Mouse (Mus musculus) urinary bladder, adult 2 months (tissue): Measurements from ENCODE around the gene Ginm1. TPM values are rescaled to one million over a fixed set of nuclear protein-coding genes. Genes with fewer than 3 reads are reported as not detected.
A peak's percentile ranks its signal among the peaks of the same experiment; 100 is the strongest.
"Not testable (repeated sequence)": the region's sequence is repeated elsewhere in the genome, so short reads cannot be mapped to it uniquely, and the experiment has no call there.

Experiments used
- DNase-seq: peaks from one replicate; pipeline ENCODE4 v3.0.0; 2022; ENCODE audit warnings: low spot score
- polyA plus RNA-seq: library from polyadenylated mRNA; depleted of rRNA; stranded (reverse); fragments of >200 nt; gene quantifications from 2 replicates; pipeline ENCODE4 v1.2.3, GENCODE M21; 2012

The Ginm1 gene
- polyA plus RNA-seq, 1 experiment, result 82.6 TPM

DNA sequence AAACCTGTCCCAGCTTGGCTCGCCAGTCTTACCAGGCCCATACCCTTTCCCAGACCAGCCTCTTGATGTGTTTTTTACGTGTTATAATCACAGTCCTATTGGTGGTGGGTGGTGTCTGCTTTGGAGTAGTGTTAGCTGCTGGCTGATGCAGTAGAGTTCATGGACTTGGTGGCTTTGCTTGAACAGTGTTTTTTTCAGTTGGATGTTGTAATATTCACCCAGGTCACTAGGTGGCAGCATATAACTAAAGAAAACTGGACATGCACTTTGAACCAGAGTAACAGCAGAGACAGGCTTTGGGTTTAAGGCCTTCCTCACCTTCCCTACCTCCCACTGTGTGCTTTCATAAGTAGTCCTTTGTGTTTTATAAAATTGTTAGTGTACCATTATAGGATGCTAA lies 17.3 kb upstream of the Ginm1 start:
- DNase-seq, result no peak

DNA sequence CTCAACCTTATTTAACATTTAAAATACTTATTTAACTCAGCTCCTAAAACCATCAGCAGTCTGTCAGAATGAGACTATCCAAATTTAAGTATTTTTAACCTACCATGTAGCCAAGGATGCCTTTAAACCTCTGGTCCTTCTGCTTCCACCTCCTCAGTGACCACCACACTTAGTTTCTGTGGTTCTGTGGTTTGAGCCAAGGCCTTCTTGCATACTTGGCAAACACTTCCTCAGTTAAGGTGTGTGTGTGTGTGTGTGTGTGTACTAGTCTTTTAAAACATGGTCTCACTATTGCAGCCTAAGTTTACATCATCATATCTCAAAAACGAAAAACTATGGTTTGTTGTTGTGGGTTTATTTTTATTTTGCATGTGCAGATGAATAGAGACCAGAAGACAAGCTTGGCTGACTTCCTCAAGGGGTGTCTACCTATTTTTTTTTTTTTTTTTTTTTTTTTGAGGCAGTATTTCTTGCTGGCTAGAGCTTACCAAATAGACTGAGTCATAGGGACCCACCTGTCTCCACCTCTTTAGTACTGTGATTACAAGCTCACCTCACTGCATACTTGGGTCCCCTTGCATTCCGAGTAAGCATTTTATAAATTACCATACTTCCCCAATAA lies 10.0 kb upstream of the Ginm1 start:
- no peak for DNase-seq

DNA sequence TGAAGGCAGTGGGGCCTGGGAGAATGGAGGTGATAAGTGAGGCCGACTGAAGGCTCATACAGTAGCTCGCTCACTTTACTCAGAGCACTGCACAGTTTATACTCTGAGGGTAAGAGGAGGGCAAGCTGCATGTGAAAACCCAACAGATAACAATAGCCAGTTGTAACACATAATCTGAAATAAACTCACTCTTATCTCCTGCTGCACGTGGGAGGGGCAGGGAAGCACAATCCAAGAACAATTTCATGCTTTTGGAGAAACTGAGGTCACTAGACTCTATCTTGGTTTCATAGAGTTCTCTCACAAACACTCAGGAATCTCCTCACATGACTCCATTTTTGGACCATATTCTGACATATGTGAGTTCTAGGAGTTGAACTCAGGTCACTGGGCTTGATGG lies 8.6 kb upstream of the Ginm1 start:
- no peak for DNase-seq

DNA sequence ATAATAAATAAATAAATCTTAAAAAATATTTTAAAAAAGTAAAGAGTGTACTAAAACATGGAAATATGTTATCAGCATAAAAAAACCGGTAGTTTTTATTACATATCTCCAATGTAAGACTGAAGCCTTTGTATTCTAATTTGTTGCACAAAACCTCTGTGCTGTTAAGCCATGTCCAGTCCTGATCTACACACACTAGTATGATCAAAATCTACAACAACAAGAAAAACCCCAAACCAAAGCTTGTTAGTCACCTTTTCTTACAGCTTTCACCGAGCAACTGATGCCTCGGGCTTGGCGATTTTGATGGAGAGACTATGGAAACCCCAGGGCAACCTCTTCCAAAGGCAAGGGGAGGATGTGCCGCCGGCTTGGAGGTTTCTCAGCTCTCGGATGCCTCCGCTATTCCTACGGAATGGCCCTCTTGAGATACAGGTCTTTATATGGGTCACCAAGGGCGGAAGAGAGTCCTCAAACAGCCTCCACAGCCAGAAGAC lies 322 bp downstream of the Ginm1 start:
- no peak for DNase-seq

DNA sequence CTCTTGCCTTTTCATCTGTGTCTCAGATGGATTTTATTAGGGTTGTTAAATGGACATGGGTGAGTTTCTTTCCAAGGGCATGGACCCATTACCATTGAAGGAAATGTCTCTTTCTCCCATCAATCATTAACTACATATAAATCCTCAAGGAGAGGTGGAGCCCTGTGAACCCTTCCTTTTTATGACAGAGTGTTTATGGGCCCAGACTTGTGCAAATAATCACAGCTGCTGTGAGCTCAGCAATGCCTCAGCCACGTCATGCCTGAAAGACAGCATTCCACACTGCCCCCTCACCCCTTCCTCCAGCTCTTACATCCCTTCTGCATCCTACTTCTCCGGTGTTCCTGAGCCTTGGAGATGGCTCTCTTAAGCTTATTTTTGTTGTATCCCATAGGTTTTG lies 5.3 kb downstream of the Ginm1 start:
- DNase-seq, result no peak

DNA sequence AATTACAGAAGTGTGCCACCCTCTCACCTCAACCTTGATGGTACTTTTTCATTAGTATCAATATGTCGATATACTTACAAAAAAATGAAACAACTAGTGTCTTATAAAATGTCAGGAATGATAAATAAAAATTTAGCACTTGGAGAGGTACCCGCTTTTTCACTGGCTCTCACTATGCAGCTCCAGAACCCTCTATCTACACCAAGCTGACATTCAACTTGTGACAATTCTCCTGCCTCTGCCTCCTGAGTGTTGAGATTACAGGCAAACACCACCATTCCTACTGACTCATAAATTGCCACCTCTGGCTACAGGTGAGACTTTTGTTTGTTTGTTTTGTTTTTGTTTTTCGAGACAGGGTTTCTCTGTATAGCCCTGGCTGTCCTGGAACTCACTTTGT lies 11.4 kb downstream of the Ginm1 start:
- DNase-seq, result no peak

DNA sequence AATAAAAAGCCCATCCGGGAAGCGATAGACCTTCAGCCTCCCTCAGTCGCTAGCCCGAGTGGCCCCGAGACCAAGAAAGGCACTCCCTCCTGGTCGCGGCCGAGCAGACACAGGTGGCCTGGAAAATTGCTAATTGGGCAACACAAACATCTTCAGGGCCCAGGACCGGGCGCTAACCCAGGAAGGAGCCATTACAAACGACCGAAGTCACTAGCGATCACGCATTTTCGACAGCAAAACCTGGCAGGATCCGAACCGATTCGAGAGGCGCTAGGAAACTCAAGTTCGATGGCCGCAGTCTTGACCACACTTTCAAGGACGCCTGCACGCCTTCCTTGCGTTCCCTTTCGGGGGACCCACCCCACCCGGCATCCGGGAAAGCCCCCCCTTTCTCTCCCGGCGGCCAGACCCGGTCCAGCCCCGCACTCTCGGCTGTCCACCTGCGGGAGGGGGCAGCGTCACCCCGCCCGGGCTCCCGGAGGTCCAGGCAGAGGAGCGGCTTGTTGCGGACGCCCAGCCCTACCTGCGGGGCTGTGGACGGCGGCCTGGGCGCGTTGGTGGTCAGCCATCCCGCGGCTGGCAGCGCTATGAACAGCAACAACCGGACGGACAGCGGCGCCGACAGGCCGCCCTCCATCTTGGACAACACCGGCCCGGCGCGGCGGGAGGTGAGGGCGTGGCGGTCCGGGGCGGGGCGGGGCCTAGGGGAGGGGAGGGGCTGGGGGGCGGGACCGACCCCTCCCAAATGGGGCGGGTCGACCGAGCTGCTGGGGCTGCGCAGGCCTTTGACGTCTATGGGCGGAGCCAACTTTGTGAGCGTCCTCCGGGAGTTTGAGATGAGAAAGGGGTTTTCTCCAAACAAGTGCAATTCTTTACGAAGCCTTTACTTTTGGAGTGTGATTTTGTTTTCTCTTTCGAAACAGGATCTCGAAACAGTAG lies 12.1 kb downstream of the Ginm1 start:
- DNase-seq, result peak; percentile 85

DNA sequence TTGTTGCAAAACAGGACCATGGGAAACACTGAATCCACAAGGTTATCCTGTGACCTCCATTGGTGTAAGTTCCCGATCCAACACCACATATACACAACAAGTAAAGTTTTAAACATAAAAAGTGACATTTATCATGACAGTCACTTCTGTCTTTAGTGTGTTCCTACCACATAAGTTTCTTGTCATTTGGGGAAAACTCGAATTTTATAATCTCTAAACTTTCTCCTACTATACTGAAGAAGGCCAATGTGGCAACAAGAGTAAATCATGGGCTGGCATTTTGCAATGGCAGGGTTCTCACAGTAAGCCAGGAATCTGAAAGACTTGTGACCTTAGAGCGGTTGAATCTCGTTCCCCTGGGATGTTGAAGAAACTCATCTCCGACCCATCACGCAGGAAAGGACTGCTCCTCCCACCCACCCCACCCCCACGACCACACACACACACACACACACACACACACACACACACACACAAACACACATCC lies 12.8 kb downstream of the Ginm1 start:
- no peak for DNase-seq

DNA sequence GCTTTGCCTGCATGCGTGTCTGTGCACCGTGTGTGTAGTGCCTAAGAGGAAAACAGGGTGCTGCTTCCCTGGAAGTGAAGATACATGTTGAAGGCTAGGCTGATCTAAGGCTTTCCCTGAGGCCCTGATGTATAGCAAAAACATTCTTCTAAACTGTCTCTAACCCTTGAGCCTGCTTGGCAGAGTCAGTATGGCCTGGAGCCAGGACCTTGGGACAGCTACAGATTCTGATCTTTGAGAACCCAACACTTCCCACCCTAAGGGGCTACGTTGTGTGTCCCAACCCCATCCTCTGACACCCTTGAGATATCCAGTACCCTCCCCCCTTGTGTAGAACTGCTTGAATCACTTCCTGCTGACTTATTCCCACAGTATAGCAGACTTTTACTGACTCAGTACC lies 14.3 kb downstream of the Ginm1 start:
- no peak for DNase-seq

DNA sequence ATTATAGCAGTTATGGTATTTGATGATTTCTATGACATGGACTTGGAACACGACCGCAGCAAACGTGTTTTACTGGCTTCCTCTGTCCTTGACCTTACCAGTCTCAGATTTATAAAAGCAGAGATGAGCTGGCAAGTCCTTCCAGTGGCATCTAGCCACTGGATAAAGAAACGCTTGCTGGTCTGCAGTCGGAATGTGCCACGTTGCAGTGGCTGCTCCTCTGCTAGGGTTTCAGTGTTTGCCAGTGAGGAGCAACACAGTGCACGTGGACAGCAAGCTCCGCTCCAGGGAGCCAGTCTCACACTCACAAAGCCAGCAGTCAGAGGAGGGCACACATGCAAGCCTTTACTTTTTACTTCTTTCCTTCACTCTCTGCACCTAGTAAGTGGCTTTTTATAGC lies 17.2 kb downstream of the Ginm1 start:
- no peak for DNase-seq

DNA sequence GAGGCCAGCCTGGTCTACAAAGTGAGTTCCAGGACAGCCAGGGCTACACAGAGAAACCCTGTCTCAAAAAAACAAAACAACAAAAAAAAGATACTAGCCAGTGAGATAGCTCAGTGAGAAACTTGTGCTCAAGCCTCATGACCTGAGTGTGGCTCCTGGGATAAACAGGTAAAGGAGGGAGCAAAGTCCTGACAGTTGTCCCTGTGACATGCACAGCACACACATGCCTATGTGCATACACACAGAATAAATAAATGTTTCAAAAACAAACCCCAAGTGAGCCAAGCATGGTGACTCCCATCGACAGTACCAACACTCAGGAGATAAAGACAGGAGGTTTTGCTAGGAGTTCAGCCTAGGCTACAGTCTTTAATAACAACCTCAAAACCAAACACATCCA lies 19.9 kb downstream of the Ginm1 start:
- no peak for DNase-seq

DNA sequence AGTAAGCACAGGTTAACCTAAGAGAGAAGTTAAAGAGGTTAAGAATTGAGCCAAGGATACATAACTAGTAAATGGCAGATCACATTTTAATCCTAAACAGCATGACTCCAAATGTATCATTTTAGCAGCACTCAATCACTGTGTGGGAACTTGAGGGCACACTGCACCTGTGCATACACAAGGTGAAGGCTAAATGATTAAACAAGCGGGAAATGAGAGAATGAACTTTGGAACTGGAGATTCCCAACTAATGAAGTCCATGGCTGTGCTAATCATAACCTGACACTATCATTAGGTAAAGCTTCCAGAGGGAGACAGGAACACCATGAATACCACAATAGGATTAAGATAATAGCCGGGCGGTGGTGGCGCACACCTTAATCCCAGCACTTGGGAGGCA lies 20.3 kb downstream of the Ginm1 start:
- no peak for DNase-seq

DNA sequence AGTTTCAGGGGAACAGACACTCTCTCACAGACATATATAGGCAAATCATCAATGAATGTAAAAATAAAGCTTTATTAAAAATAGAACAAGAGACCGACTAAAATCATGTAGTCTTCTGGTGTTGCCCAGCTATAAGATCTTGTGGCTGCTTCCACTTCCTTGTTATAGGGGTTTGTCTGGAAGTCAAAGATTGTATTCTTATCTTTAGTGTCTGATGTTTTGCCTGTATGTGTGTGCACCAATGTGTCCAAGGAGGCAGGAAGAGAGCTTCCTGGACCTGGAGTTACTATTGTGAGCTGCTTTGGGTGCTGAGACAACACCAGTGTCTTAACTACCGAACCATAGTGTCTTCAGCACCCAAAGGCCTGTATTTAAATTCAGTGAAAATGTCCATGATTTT lies 35.1 kb downstream of the Ginm1 start:
- DNase-seq, result no peak

DNA sequence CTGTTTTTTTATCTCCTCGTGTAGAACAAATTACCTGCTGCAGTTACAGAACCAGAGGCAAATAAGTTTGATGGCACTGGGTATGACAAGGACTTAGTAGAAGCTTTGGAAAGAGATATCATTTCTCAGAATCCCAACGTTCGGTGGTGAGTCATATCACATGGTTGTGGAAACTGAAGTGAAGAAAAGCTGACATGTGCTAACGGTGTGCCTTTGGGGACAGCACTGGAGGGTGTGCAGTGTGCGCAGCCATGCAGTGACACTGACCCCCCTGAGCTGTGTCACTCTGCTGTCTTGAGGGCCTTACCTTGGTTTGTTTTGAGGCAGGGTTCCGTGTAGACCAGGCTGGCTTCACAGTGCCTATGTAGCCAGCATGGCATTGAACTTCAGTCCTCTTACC lies 43.9 kb downstream of the Ginm1 start:
- DNase-seq, result no peak

DNA sequence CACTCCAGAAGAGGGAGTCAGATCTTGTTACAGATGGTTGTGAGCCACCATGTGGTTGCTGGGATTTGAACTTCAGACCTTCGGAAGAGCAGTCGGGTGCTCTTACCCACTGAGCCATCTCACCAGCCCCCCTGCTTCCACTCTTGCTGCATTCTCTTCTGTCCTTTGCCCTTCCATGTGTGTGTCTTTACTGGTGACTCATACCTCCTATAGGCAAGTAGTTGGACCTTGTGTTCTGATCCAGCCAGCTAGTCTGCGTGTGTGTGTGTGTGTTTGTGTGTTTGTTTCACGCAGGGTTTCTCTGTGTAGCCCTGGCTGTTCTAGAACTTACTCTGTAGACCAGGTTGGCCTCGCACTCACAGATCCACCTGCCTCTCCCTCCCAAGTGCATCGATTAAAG lies 47.1 kb downstream of the Ginm1 start:
- DNase-seq, result not testable (repeated sequence)

DNA sequence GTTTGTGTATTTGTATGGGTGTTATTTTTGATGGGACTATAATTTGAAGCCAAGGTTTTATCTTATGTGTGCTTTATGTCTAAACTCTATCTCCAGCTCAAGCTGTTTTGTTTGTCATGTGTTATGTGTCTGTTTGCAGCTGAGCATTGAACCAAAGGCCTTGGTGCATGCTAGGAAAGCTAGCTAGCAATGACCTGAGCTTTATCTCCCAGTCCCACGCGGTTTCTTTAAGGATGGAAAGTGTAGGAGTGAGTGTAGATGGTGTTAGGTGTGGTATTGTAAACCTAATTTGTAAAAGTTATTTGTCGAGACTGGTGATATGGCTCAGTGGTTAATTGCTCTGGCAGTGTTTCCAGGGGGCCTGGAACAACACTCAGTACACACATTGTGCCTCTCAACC lies 54.7 kb downstream of the Ginm1 start:
- no peak for DNase-seq

DNA sequence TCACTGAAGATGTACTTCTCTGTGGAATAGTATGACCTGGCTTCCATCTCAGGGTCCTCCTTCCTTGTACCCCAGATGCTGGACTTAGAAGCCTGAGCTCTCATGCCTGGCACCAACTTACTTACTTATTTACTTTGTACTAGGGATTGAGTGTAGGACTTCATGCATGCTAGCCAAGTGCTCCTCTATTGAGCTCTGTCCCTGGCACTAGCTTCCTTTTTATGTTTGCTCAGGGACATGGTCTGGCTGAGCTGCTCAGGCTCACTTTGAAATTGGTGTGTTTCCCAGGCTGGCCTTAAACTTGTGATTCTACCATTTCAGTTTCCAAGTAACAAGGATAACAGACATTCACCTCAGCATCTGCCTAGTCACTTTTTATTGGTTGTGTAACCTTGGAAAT lies 55.5 kb downstream of the Ginm1 start:
- no peak for DNase-seq

DNA sequence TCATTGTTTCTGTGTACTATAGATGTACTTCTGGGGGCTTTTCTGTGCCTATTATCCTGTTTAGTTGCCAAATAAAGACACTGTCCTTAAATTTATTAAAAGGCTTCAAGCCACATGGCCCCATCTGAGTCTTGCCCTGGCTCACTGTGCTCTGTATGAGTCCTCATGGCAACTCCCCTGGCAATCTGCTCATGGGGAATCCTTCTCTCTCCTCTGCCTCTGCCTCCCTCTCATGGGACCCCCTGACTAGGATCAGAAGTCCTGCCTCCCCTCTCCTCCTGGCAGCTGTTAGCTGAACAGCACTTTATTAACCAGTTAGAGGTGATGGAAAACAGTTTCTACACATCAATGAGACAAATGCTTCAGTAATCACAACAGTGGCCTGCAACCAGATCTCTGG lies 61.0 kb downstream of the Ginm1 start:
- no peak for DNase-seq

DNA sequence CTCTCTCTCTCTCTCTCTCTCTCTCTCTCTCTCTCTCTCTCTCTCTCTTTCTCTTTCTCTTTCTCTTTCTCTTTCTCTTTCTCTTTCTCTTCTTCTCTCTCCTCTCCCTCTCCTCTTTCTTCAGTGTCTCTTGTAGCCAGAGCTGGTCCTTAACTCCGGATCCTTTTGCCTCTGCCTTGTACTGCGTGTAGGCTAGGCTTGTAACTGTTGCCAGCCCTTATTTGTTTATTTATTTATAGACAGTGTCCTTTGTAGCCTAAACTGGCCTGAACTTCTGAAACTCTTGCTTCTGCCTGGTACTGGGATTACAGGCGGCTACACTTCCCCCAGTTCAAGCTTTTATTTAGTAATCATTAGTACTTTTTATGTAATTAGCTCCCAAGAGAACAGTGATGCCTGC lies 65.6 kb downstream of the Ginm1 start:
- no peak for DNase-seq

DNA sequence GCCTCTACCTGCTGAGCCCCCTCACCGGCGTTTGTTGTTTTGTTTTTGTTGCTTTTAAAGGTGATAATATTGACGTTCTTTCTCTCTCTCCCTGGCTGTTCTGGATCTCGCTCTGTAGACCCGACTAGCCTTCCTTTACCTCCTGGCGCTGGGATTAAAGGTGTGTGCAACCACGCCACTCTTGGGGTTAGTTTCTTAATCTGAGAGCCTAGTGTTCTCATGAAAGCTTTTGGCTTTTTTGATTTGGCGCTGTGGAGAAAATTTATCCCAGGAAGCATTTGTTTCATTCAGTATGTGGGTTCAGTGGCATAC lies 66.2 kb downstream of the Ginm1 start:
- DNase-seq, result no peak

DNA sequence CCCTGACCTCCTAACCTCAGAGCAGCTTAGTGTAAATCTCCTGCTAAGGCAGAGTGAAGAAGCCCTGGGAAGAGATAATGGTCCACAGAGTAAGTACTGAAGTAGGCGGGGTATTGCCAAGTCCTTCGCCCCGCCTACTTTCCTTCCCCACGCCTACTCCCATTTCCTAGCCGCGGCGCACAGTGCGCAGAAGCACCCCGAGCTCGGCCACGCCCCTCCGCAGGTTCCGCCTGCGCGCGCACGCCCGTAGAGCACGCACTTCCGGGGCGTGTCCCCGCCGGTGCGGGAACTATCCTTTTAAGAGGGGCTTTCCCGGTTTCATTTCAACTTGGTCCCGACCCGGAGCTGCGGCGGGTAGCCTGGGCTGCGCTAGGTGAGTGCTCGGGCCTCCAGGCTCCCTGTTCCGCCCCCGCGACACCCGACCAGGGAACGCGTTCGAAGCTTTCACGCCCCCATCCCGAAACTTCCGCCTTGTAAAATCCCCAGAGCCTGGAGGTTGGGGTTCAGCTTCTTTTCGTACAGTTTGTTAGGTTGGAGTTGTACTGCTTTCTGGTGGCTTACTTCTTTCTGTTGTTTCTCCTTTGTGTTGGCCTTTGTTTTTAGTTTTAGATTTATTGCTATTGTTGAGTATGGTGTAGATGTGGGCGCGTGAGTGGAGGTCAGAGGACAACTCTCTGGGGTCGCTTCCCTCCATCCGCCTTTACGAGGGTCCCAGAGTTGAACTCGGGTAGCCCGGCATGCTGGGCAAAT lies 66.7 kb downstream of the Ginm1 start, which contains the start of gene Katna1:
Katna1 (plus strand) TSS at position 250 of the 750 bp plus-strand sequence.
- peak; percentile 83 for DNase-seq
